Mouse (Mus musculus) lung, embryonic 14.5 days (tissue): ENCODE measurements at regions not wholly inside any gene's neighbourhood (a gene's known extent, or its start where the extent isn't known, plus 50 kb on each side); places are given as distances from the start of the nearest gene placed in this dataset.
A peak's percentile ranks its signal among the peaks of the same experiment; 100 is the strongest.

ENCODE experiments used
- ATAC-seq: fragments of 200-750 bp; cut with Nextera tagmentation; 2 replicates; pipeline ENCODE4 v1.8.0; 2017; ENCODE audit warnings: mild to moderate bottlenecking, moderate TSS enrichment, moderate library complexity; ENCODE audit not compliant: insufficient read depth
- DNase-seq: peaks from one replicate; pipeline ENCODE4 v3.0.0-alpha.2; 2015
- H3K27ac ChIP-seq: fragments of 300-500 bp; sonication (generic); 2 replicates; pipeline ENCODE4 v1.5.1; 2014; ENCODE audit warnings: low read depth, mild to moderate bottlenecking, moderate library complexity
- H3K27me3 ChIP-seq: fragments of 300-500 bp; sonication (generic); 2 replicates; pipeline ENCODE4 v1.6.1; 2014; ENCODE audit warnings: low read length, control low read depth; ENCODE audit not compliant: insufficient read depth
- H3K36me3 ChIP-seq: fragments of 300-500 bp; sonication (generic); 2 replicates; pipeline ENCODE4 v1.6.1; 2014; ENCODE audit warnings: control low read depth; ENCODE audit not compliant: insufficient read depth
- H3K4me1 ChIP-seq: fragments of 300-500 bp; sonication (generic); 2 replicates; pipeline ENCODE4 v1.6.1; 2014; ENCODE audit warnings: antibody characterized with exemption, control low read depth; ENCODE audit not compliant: insufficient read depth
- H3K4me2 ChIP-seq: fragments of 300-500 bp; sonication (generic); 2 replicates; pipeline ENCODE4 v1.6.1; 2014; ENCODE audit warnings: mild to moderate bottlenecking
- H3K4me3 ChIP-seq: fragments of 300-500 bp; sonication (generic); 2 replicates; pipeline ENCODE4 v1.5.1; 2014; ENCODE audit warnings: low read depth, low read length
- H3K9ac ChIP-seq: fragments of 300-500 bp; sonication (generic); 2 replicates; pipeline ENCODE4 v1.6.1; 2014
- H3K9me3 ChIP-seq: fragments of 300-500 bp; sonication (generic); 2 replicates; pipeline ENCODE4 v1.6.1; 2016; ENCODE audit warnings: low read depth, low read length, control low read depth
- CTCF ChIP-seq: IDR thresholded peaks from 2 replicates; pipeline ENCODE4 v1.5.1; 2016; ENCODE audit warnings: antibody characterized with exemption, low read depth
- WGBS: fragments of 180-500 bp; shearing (Covaris S2); extraction: QIAGEN DNeasy Blood & Tissue Kit; methylation state at CpG from one replicate; pipeline ENCODE4 v1.1.7; 2014; 5-methylcytosine and 5-hydroxymethylcytosine counted together

- 59% methylated on average over 2 of the region's 2 CpGs for WGBS
- H3K27me3 ChIP-seq = no peaks in the 10 kb centered on the region
- H3K4me3 ChIP-seq = no peak overlapping the region
- ATAC-seq (no peak; the same call in 1 of the 2 replicates), DNase-seq (peak; percentile 34)
- no peaks in the 10 kb centered on the region for H3K4me1 ChIP-seq
- no peak overlapping the region for H3K27ac ChIP-seq
- H3K9ac ChIP-seq = no peak overlapping the region
- H3K9me3 ChIP-seq = no peaks in the 10 kb centered on the region
- H3K4me2 ChIP-seq = no peak overlapping the region
- TF ChIP-seq CTCF = no peak
- no peaks in the 10 kb centered on the region for H3K36me3 ChIP-seq
These were observed 139.4 kb upstream of the Adgrl4 start for GRCm38 (mm10) chr3:151298325-151298724.

- ATAC-seq (no peak), DNase-seq (no peak)
- Histone ChIP-seq H3K4me3 (no peak overlapping the region), H3K27me3 (no peaks in the 10 kb centered on the region), H3K9ac (no peak overlapping the region), H3K9me3 (no peaks in the 10 kb centered on the region), H3K4me2 (no peak overlapping the region), H3K4me1 (no peaks in the 10 kb centered on the region), H3K27ac (no peak overlapping the region), H3K36me3 (no peaks in the 10 kb centered on the region)
- 83% methylated on average over 4 of the region's 4 CpGs for WGBS
- no peak for TF ChIP-seq CTCF
These were observed 132.3 kb upstream of the Adgrl4 start for GRCm38 (mm10) chr3:151305402-151305801.

GRCm38 (mm10) chr3:151307975-151308374, 129.7 kb upstream of the Adgrl4 start:
- ATAC-seq = no peak
- 50% methylated on average over 4 of the region's 4 CpGs for WGBS
- TF ChIP-seq CTCF = no peak

GRCm38 (mm10) chr3:151323835-151324234, 113.9 kb upstream of the Adgrl4 start:
- ATAC-seq (no peak; the same call in 1 of the 2 replicates), DNase-seq (peak; percentile 11)
- no peak overlapping the region for H3K9ac ChIP-seq
- H3K4me2 ChIP-seq = no peak overlapping the region
- no peaks in the 10 kb centered on the region for H3K27me3 ChIP-seq
- no peaks in the 10 kb centered on the region for H3K36me3 ChIP-seq
- no peak for TF ChIP-seq CTCF
- no peaks in the 10 kb centered on the region; the same call in 1 of the 2 replicates for H3K4me1 ChIP-seq
- no peaks in the 10 kb centered on the region for H3K9me3 ChIP-seq
- H3K4me3 ChIP-seq = no peak overlapping the region
- 38% methylated on average over 3 of the region's 3 CpGs for WGBS
- H3K27ac ChIP-seq = no peak overlapping the region

More at GRCm38 (mm10) chr3:151307975-151308374, 129.7 kb upstream of the Adgrl4 start:
- no peak overlapping the region for H3K27ac ChIP-seq
- no peaks in the 10 kb centered on the region for H3K27me3 ChIP-seq
- no peaks in the 10 kb centered on the region for H3K4me1 ChIP-seq
- no peak for DNase-seq
- H3K4me2 ChIP-seq = no peak overlapping the region
- H3K36me3 ChIP-seq = no peaks in the 10 kb centered on the region
- H3K4me3 ChIP-seq = no peak overlapping the region
- no peaks in the 10 kb centered on the region for H3K9me3 ChIP-seq
- H3K9ac ChIP-seq = no peak overlapping the region

- Histone ChIP-seq H3K27ac (no peak overlapping the region), H3K4me2 (no peak overlapping the region), H3K27me3 (no peaks in the 10 kb centered on the region), H3K4me3 (no peak overlapping the region), H3K9ac (no peak overlapping the region), H3K9me3 (no peaks in the 10 kb centered on the region), H3K36me3 (no peaks in the 10 kb centered on the region), H3K4me1 (no peaks in the 10 kb centered on the region; the same call in 1 of the 2 replicates)
- DNase-seq (no peak), ATAC-seq (no peak)
- no peak for TF ChIP-seq CTCF
- whole genome bisulfite sequencing = 81% methylated on average over 4 of the region's 4 CpGs
These were observed 107.9 kb upstream of the Adgrl4 start for GRCm38 (mm10) chr3:151329801-151330200.

- DNase-seq = no peak
These were observed 105.8 kb upstream of the Adgrl4 start for GRCm38 (mm10) chr3:151331906-151332305.

GRCm38 (mm10) chr3:151332317-151332687, 105.4 kb upstream of the Adgrl4 start:
- H3K4me1 ChIP-seq = no peaks in the 10 kb centered on the region
- H3K27ac ChIP-seq = no peak overlapping the region
- 69% methylated on average over 1 of the region's 1 CpGs for WGBS
- no peaks in the 10 kb centered on the region for H3K27me3 ChIP-seq
- ATAC-seq (no peak), DNase-seq (no peak)
- no peaks in the 10 kb centered on the region for H3K36me3 ChIP-seq
- H3K9me3 ChIP-seq = no peaks in the 10 kb centered on the region
- no peak overlapping the region for H3K4me3 ChIP-seq
- no peak overlapping the region for H3K4me2 ChIP-seq
- no peak for TF ChIP-seq CTCF
- H3K9ac ChIP-seq = no peak overlapping the region

More at GRCm38 (mm10) chr3:151331906-151332305, 105.8 kb upstream of the Adgrl4 start:
- H3K4me3 ChIP-seq = no peak overlapping the region
- no peaks in the 10 kb centered on the region for H3K27me3 ChIP-seq
- no peak overlapping the region for H3K9ac ChIP-seq
- no peak for ATAC-seq
- H3K4me1 ChIP-seq = no peaks in the 10 kb centered on the region
- H3K9me3 ChIP-seq = no peaks in the 10 kb centered on the region
- WGBS = 60% methylated on average over 2 of the region's 2 CpGs
- H3K27ac ChIP-seq = no peak overlapping the region
- H3K4me2 ChIP-seq = no peak overlapping the region
- TF ChIP-seq CTCF = no peak
- no peaks in the 10 kb centered on the region for H3K36me3 ChIP-seq
